12 mouse cellular contexts compared by ENCODE assay signal in the genomic region with DNA sequence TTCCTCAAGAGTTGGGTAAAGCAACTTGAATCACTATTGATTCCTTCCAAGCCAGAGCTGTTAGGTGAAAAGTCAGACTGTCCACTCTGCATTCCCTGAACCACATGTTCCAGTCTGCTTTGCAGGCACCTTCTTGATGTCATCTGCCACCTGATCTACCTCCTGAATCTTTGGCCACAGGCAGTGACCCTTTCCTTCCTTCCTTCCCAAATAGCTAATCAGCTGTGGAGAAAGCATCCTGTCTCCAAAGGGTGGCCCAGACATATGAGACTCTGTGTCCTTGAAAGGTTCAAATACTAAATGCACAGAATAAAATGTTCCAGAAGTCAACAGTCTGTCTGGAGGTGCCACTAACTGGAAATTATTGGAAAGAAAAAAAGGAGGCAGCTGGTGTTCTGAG.
DNase-seq lines count a peak whose midpoint lies in the region; ATAC-seq and TF ChIP-seq lines count a peak whose summit lies in the region.
"Had no signal": no experiment of that assay in that cellular context is flagged by ENCODE, and none has a peak within 500 bp of the region (broad histone marks: within the 10 kb centered on the region; RNA-seq: fewer than 3 reads in every experiment).

No protein-coding gene starts in this region.

- H3K4me1 ChIP-seq in heart, embryonic 10.5 days = peaks cover 13% of the 10 kb centered on the region
- H3K4me1 ChIP-seq in cortical plate, adult 2 months (ENCODE audit: control insufficient read depth, insufficient read depth, low read length) = peaks cover 3% of the 10 kb centered on the region; the same call in 1 of the 2 replicates
- 0 out of 2 replicates have a peak, but pooled peaks cover 2% of the 10 kb centered on the region for H3K4me1 ChIP-seq in hindbrain, embryonic 11.5 days (replicated peaks; ENCODE audit: control insufficient read depth, insufficient read depth, low read length)
- H3K4me1 ChIP-seq in midbrain, embryonic 15.5 days = peaks cover 18% of the 10 kb centered on the region
- no peaks in the 10 kb centered on the region for H3K4me1 ChIP-seq in intestine, embryonic 15.5 days (replicated peaks)

- no peaks in the 10 kb centered on the region for H3K9me3 ChIP-seq in heart, embryonic 10.5 days
- no peaks in the 10 kb centered on the region for H3K9me3 ChIP-seq in hindbrain, embryonic 11.5 days (ENCODE audit: control insufficient read depth, low read length)
- no peaks in the 10 kb centered on the region for H3K9me3 ChIP-seq in midbrain, embryonic 15.5 days
- no peaks in the 10 kb centered on the region for H3K9me3 ChIP-seq in intestine, embryonic 15.5 days

- no peak for TF ChIP-seq CTCF in cortical plate, adult 2 months (IDR thresholded peaks at IDR 0.05; ENCODE audit: extremely low read depth, insufficient read depth, low read length)

- peak; percentile 93 for DNase-seq in heart, adult 11 months
- DNase-seq in heart, embryonic 10.5 days (ENCODE audit: low spot score) = no peak
- no peak for DNase-seq in hindbrain, embryonic 11.5 days (ENCODE audit: low spot score)
- DNase-seq in urinary bladder, postnatal 10 days (ENCODE audit: low spot score) = no peak
- no peak for DNase-seq in gastrocnemius, adult 8-10 months (ENCODE audit: low spot score in 2 of 2)
- DNase-seq: cerebellum, adult 9-11 months; liver; lung, postnatal 14 days had no signal

- ATAC-seq in hindbrain, embryonic 11.5 days (ENCODE audit: low FRiP score) = no peak
- ATAC-seq in midbrain, embryonic 15.5 days (replicated peaks) = no peak
- no peak for ATAC-seq in intestine, embryonic 15.5 days

- H3K27me3 ChIP-seq in heart, embryonic 10.5 days (ENCODE audit: insufficient read depth, poor library complexity, severe bottlenecking) = no peaks in the 10 kb centered on the region
- H3K27me3 ChIP-seq in hindbrain, embryonic 11.5 days (ENCODE audit: control insufficient read depth, insufficient read depth, low read length) = no peaks in the 10 kb centered on the region
- H3K27me3 ChIP-seq in midbrain, embryonic 15.5 days (replicated peaks) = no peaks in the 10 kb centered on the region
- H3K27me3 ChIP-seq in intestine, embryonic 15.5 days (replicated peaks) = no peaks in the 10 kb centered on the region

- no peak overlapping the region for H3K27ac ChIP-seq in heart, embryonic 10.5 days
- peak overlapping the region; percentile 45; the same call in 1 of the 2 replicates for H3K27ac ChIP-seq in cortical plate, adult 2 months (ENCODE audit: insufficient read depth, low read length)
- peak overlapping the region; percentile 90 for H3K27ac ChIP-seq in hindbrain, embryonic 11.5 days (ENCODE audit: low read depth, low read length)
- peak overlapping the region; percentile 65 for H3K27ac ChIP-seq in midbrain, embryonic 15.5 days
- H3K27ac ChIP-seq in intestine, embryonic 15.5 days = no peak overlapping the region

- H3K4me2 ChIP-seq in hindbrain, embryonic 11.5 days (replicated peaks; ENCODE audit: low read depth, low read length) = no peak overlapping the region
- no peak overlapping the region for H3K4me2 ChIP-seq in midbrain, embryonic 15.5 days
- no peak overlapping the region for H3K4me2 ChIP-seq in intestine, embryonic 15.5 days (replicated peaks)

- no peak for TF ChIP-seq POLR2A in cortical plate, adult 2 months (IDR thresholded peaks at IDR 0.05; ENCODE audit: extremely low read depth, insufficient read depth, low read length)

- H3K4me3 ChIP-seq in heart, embryonic 10.5 days = no peak overlapping the region
- H3K4me3 ChIP-seq in cortical plate, adult 2 months (ENCODE audit: insufficient read depth, low read length) = no peak overlapping the region
- H3K4me3 ChIP-seq in hindbrain, embryonic 11.5 days (ENCODE audit: low read depth, low read length) = no peak overlapping the region
- no peak overlapping the region for H3K4me3 ChIP-seq in midbrain, embryonic 15.5 days
- H3K4me3 ChIP-seq in intestine, embryonic 15.5 days (replicated peaks) = no peak overlapping the region
- H3K4me3 ChIP-seq: myocyte had no signal

- H3K9ac ChIP-seq in hindbrain, embryonic 11.5 days (ENCODE audit: low read depth, low read length) = no peak overlapping the region
- no peak overlapping the region for H3K9ac ChIP-seq in midbrain, embryonic 15.5 days
- H3K9ac ChIP-seq in intestine, embryonic 15.5 days = no peak overlapping the region

- no peaks in the 10 kb centered on the region for H3K36me3 ChIP-seq in heart, embryonic 10.5 days
- no peaks in the 10 kb centered on the region for H3K36me3 ChIP-seq in hindbrain, embryonic 11.5 days (ENCODE audit: control insufficient read depth, insufficient read depth, low read length)
- H3K36me3 ChIP-seq in midbrain, embryonic 15.5 days (replicated peaks) = no peaks in the 10 kb centered on the region
- H3K36me3 ChIP-seq in intestine, embryonic 15.5 days = no peaks in the 10 kb centered on the region

Comparison
In these comparisons a context has a peak if more than half of its experiments do, and no peak if none do; other contexts are left out.
1. H3K27ac ChIP-seq: peak in cortical plate, adult 2 months (single experiment), hindbrain, embryonic 11.5 days (single experiment) and midbrain, embryonic 15.5 days (single experiment); none in heart, embryonic 10.5 days (single experiment) and intestine, embryonic 15.5 days (single experiment).